Mouse (Mus musculus) thymus, postnatal 36 days (tissue): ENCODE measurements around the gene Sez6l2.

ENCODE experiments used
- DNase-seq, 2 experiments: peaks; one replicate each; pipeline ENCODE4 v3.0.0; 2022; ENCODE audit warnings: mixed read lengths in 2 of 2

Sez6l2 gene

GRCm38 (mm10) chr7:127008239-127009019 lies 58.1 kb downstream of the Sez6l2 start:
- DNase-seq: no peak

- DNase-seq: no peak
These were observed 59.1 kb downstream of the Sez6l2 start for GRCm38 (mm10) chr7:127009307-127010085.

- no peak for DNase-seq
These were observed 60.7 kb downstream of the Sez6l2 start for GRCm38 (mm10) chr7:127011051-127011450.

- DNase-seq: no peak
These were observed 61.4 kb downstream of the Sez6l2 start for GRCm38 (mm10) chr7:127011717-127012116.

DNA sequence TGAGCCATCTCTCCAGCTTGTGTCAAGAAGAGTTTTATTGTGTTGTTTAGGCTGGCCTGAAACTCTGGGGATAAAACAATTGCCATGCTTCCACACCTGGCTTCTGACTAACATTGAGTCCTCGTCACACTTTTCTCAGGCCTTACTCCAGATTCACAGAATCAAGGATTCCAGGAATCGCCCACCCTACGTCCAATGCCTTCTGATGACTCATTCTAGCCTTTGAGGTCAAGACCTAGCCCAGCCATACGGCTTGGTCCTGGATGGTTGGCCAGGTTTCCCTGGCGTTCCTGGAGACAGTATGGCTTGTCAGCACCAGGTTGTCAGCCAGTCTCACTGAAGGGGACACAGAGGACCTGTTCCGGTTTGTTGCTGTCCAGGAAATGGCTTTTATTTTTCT lies 62.0 kb downstream of the Sez6l2 start:
- DNase-seq: no peak

DNA sequence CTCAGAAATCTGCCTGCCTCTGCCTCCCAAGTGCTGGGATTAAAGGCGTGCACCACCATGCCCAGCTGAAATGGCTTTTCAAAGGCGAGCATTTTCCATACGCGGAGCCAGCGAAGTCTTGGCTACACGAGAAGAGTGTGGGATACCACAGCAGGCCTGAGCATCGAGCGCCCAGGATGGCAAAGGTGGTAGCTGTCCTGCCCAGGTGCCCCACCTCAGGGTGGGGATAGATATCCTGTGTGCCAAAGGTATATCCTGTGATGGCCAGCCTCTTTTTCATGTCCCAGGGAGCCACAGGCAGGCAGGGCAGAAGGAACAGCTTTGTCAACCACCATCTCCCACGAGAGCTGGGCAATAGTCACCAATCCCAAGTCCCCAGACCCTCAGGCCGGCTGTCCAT lies 62.5 kb downstream of the Sez6l2 start:
- no peak for DNase-seq

DNA sequence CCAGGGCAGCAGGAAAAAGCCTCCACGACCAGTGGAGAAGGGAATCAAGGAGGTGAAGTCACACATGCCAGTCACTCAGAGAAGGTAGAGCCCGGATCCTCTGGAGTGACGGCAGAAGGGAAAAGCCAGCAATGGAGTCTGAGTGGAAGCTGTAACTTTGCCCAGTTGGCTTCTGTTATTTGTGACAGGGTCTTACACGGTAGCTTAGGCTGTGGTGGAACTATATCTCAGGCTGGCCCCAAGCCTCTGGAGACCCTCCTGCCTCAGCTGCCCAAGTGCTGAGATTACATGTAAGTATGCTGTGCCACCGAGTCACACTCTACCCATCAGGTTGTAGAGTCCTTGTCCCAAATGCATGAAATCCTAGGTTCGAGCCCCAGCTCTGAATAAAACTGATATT lies 63.0 kb downstream of the Sez6l2 start:
- no peak for DNase-seq

DNA sequence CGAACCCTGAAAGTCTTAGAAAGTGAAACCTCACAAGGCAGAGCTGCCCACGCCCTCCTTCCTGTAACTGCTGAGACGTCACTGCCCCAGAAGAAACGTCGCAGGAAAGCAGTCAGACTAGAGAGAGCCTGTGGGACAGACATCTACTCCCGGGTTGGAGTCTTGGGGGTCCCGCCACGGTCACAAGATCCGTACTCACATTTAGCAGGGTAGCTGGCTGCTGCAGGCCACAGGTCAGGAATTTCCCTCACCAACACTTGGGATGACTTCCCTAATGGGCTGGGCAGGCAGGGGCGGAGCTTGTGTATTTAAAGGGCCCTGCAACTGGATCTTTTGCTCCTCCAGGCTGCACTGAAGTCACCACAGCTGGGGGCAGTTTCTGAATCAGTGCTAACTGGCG lies 64.0 kb downstream of the Sez6l2 start, which contains the start of gene Mvp:
Mvp (minus strand) TSS at position 302 of the 400 bp plus-strand sequence.
- DNase-seq: peak; percentile 64 to 65

GRCm38 (mm10) chr7:127014993-127015392 lies 64.6 kb downstream of the Sez6l2 start:
- no peak for DNase-seq

DNA sequence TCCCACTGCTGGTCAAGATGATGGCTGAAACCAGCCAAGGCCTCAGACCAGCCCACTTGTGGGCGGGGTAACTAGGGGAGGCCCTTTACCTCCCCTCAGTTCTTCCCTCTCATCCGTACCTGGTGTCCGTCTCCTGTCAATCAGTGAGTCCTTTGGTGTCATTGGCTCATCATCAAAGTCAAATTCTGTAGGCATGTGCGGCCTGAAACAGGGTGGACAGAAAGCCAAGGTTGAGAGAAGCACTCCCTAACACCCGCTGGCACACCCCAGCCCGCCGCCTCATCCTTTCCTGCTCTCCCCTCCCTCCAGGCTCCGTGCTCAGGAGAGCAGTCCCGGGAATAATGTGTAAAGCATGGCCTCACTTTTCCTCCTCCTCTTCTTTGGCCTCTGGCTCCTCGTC lies 65.7 kb downstream of the Sez6l2 start:
- DNase-seq: peak in 1 of 2 experiments; percentile 51

DNA sequence TGATC lies 65.9 kb downstream of the Sez6l2 start, which contains the start of gene Pagr1b:
Pagr1b (minus strand) TSS at position 4 of the 5 bp plus-strand sequence.
- DNase-seq: no peak

DNA sequence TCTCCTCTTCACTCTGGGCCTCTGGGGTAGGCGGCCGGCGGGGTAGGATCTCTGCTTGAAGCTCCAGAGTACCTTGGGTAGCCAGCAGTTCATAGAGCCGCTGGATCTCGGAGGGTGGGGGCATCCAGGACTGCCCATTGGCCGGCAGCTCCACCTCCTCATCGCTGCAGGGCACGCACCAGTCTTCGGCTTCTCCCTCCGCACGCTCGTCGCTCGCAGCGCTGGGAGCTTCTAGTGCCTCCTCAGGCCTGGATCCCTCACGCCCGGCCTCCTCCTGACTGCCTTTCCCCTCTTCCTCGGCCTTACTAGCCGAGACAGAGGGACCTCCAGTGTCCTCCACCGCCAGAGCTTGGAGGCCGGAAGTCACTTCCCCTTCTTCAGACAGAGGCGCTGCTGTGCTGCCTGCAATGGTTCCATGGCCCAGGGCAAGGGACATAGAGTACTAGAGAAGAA lies 66.1 kb downstream of the Sez6l2 start:
- no peak for DNase-seq

- DNase-seq: peak; percentile 95 to 97
These were observed 66.9 kb downstream of the Sez6l2 start, which contains the start of gene Pagr1a for GRCm38 (mm10) chr7:127016971-127017949. Gene Pagr1a (minus strand): TSS chr7:127017352.

GRCm38 (mm10) chr7:127017950-127018345 lies 67.6 kb downstream of the Sez6l2 start:
- DNase-seq: no peak

DNA sequence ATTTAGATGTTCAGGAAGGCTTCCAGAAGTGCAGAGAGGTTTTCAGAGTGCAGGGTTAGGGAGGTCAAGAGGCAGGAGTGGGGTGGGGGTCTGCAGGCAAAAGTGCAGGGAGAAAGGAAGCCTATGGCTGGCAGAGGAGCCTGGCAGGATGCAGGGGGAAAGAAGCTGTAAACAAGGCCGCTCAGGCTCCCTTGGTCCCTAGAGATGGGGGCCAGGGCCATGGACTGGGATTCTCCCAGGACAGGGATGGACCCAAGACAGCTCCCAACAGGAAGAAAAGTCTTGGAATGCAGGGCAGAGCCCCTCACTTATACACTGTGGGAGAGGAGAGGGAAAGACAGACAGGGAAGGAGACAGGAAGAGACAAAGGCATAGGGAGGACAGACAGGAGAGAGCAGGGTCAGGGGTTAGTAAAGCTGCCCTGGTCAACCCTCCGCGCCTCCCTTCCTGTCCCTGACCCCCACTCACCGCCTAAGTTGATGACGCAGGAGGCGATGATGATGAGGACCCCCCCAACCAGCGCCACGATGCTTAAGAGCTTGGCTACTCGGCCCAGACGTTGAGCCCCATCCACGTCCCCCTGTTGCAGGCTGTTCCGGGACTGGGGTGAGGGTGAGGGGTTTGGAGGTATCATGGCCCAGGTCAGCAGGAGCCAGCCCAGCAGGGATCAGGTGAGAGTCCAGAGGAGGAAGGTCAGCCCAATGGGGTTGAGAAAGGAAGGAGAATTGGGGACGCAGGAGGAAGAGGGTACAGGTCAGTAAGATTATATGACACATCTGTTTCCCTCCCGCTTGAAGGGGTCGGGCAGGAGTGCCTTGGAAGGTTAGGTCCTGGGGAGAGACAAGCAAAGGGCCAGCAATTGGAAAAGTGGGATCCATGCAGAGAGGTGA lies 68.3 kb downstream of the Sez6l2 start:
- peak in 1 of 2 experiments; percentile 36 for DNase-seq

DNA sequence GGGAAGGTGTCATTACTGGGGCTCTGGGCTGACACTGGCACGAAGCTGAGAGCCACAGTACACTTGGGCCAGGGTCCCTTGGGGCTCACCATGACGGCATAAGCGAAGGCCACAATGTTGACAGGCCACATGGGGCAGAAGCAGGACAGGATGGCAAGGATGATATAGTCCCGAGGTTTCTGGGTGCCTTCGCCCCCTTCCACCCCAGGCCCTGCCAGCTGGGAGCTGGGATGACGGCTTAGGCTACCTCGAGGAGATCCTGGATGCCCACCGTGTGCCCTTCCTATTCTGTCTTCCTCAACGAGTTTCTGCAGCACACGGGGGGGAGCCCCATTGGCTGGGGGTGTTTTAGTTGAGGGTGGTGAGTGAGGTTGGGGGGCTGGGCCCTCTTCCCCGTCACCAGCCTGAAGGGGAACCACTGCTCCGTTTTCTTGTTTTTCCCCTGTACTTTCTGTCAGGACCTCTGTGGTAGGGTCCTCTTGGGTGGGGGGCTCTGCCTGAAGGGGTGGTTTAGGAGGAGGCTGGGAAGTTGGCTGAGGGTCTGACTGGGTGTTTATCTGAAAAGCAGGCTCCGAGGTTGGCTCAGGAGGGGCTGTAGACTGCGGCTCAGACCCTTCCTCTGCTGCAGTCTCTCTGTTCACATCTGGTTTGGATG lies 69.1 kb downstream of the Sez6l2 start:
- DNase-seq: no peak

DNA sequence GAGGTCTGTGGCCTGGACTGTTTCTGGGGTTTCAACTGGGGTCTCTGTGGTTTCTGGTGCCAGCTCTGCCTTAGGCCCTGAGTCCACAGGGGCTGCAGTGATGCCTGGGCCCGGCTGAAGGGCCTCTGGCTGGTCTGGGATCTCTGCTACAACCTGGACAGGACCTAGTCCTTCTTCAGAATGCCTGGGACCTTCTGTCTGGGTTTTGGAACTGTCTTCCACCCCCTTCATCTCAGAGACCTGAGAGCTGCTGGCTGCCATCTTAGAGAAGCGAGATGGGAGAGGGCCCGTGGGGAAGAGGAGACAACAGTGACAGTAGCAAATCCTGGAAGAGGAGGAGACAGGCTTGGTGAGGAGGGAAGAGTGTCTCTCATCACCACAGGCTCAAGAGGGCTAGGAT lies 69.7 kb downstream of the Sez6l2 start:
- DNase-seq: no peak
